Mouse (Mus musculus): ENCODE data around the gene Impg1. TPM values are rescaled to one million over a fixed set of nuclear protein-coding genes. Genes with fewer than 3 reads are reported as not detected.

Impg1 gene
- polyA plus RNA-seq, 1 experiment from 2014 or later: 0.05 TPM

DNA sequence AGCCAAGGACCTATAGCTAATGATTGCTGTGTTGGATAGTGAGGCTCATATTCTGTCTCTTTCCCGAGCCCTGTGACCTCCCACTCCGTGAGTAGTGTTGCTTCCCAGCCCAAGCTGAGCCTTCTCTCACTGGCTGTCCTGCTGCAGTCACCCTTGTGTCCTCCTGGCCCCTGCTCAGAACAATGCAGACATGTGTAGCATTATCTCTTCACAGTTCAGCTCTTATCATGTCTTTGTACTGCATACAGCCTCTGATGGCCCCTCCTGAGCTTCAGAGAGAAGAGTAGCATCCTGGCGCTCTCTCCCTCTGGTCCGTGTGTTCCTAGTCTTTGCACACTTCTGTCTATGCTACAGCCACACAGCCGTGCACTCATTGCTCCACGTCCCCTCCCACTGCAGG lies 187.5 kb downstream of the Impg1 start:
- peaks cover 20% of the 10 kb centered on the region for H3K36me3 ChIP-seq
- no peak overlapping the region for H3K4me2 ChIP-seq
- peaks cover 10% of the 10 kb centered on the region for H3K4me1 ChIP-seq (replicated peaks)
- H3K9me3 ChIP-seq (replicated peaks): no peaks in the 10 kb centered on the region
- H3K27ac ChIP-seq (ENCODE audit: poor library complexity, severe bottlenecking): no peak overlapping the region
- H3K4me3 ChIP-seq: no peak overlapping the region
- ATAC-seq (ENCODE audit: insufficient number of reproducible peaks, low FRiP score): no peak
- 61% methylated on average over 6 of the region's 6 CpGs for WGBS
- H3K27me3 ChIP-seq (replicated peaks): no peaks in the 10 kb centered on the region
- H3K9ac ChIP-seq: no peak overlapping the region

DNA sequence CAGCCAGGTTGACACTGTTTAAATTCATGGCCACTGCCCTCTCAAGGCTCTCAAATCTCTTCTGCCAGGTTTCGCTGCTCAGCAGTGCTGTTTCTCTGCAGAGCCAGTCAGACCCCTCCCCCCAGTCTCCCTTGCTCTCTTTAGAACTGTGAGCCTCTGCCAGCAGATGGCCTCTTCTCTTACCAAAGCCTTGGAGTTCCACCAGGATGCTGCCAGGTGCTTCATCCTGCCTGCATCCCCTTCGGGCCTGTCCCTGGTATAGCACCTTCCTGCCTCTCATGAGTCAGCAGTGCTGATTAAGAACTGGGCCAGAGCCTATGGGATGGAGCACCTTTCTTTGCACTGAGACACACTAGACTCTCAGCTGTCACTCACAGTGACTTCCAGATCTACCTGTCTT lies 188.1 kb downstream of the Impg1 start:
- Histone ChIP-seq H3K27me3 (replicated peaks) (no peaks in the 10 kb centered on the region), H3K9me3 (replicated peaks) (no peaks in the 10 kb centered on the region), H3K27ac (ENCODE audit: poor library complexity, severe bottlenecking) (no peak overlapping the region), H3K4me2 (no peak overlapping the region), H3K36me3 (peaks cover 23% of the 10 kb centered on the region), H3K4me3 (no peak overlapping the region), H3K4me1 (replicated peaks) (peaks cover 10% of the 10 kb centered on the region), H3K9ac (no peak overlapping the region)
- ATAC-seq (ENCODE audit: insufficient number of reproducible peaks, low FRiP score): peak; percentile 33; the same call in 1 of the 2 replicates
- 35% methylated on average over 2 of the region's 2 CpGs for WGBS

DNA sequence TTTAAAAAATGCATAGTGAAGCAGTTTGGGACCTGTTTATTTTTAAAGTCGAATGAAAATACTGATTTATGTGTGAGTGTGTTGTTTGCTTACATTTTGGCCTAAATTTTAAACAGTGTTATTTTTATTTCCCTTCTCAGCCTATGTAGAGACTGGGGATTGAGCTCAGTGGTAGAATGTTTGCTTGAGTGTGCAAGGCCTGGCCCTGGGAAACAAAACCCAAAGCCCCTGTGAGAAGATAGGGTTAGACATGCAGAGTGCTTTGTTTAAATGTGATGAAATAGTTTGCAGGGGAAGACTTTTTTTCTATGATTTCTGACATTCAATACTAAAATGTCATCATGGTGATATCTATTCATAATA lies 189.5 kb downstream of the Impg1 start:
- Histone ChIP-seq H3K9me3 (replicated peaks) (no peaks in the 10 kb centered on the region), H3K27ac (ENCODE audit: poor library complexity, severe bottlenecking) (no peak overlapping the region), H3K27me3 (replicated peaks) (no peaks in the 10 kb centered on the region), H3K36me3 (peaks cover 24% of the 10 kb centered on the region), H3K9ac (no peak overlapping the region), H3K4me2 (no peak overlapping the region), H3K4me3 (no peak overlapping the region), H3K4me1 (replicated peaks) (peaks cover 10% of the 10 kb centered on the region)
- no peak for ATAC-seq (ENCODE audit: insufficient number of reproducible peaks, low FRiP score)
- 86% methylated on average over 1 of the region's 1 CpGs for WGBS

DNA sequence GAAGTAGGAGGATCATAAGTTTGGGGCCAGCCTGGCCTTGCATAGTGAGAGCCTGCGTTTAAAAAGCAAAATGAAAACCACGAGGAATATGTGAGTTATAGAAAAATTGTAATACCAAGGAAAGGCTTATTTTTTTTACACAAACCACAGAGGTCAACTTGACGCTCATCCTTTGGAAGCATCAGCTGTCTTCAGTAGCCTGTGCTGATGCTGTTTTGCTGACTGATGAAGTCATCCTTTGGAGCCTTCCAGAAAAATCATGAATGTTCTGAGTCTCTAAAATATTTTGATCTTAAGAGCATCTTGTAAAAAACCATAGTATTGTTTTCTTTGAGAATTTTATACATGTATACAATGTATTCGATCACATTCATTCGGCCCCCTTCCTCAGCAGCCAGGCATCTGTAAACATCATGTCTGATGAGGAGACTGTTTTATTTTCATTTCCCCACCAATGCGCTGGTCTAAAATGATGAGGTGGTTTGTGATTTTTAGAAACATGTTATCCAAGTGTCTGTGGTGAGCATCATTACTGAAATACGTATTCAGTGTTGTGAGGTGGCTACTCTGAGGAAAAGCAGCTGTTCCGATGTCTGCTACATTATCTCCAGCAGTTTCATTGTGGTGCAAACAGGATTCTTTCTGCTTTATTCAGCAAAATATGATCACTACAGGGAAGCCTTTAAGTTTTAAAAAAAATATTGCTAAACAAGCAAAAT lies 190.1 kb downstream of the Impg1 start:
- Histone ChIP-seq H3K4me2 (no peak overlapping the region), H3K4me3 (no peak overlapping the region)
- ATAC-seq (ENCODE audit: insufficient number of reproducible peaks, low FRiP score): no peak

DNA sequence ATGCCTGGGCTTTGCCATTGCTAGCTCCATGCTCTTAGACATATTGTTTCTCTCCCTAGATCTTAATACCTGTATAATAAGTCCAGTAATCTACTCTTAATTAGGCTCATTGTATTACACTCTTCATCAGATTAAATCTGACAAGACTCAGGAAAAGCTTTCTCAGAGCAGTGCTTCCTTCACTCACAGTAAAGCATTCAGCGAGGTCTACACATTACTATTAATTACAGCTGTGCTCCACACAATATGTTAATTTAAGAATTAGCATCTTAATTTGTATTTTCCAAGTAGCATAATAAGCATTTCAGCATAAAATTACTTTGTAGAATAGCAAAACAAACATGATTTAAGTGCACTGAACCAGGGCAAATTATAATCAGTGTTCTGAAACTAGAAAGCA lies 192.3 kb downstream of the Impg1 start:
- Histone ChIP-seq H3K4me2 (no peak overlapping the region), H3K4me3 (no peak overlapping the region), H3K4me1 (replicated peaks) (peaks cover 9% of the 10 kb centered on the region), H3K9me3 (replicated peaks) (no peaks in the 10 kb centered on the region), H3K9ac (no peak overlapping the region), H3K36me3 (peaks cover 27% of the 10 kb centered on the region), H3K27ac (ENCODE audit: poor library complexity, severe bottlenecking) (no peak overlapping the region), H3K27me3 (replicated peaks) (no peaks in the 10 kb centered on the region)
- WGBS: 79% methylated on average over 1 of the region's 1 CpGs
- no peak for ATAC-seq (ENCODE audit: insufficient number of reproducible peaks, low FRiP score)

More for the DNA sequence above, 190.1 kb downstream of the Impg1 start:
- no peaks in the 10 kb centered on the region for H3K27me3 ChIP-seq (replicated peaks)
- H3K36me3 ChIP-seq: peaks cover 25% of the 10 kb centered on the region
- H3K9me3 ChIP-seq (replicated peaks): no peaks in the 10 kb centered on the region
- H3K4me1 ChIP-seq (replicated peaks): peaks cover 10% of the 10 kb centered on the region
- WGBS: 82% methylated on average over 8 of the region's 8 CpGs
- no peak overlapping the region for H3K27ac ChIP-seq (ENCODE audit: poor library complexity, severe bottlenecking)
- H3K9ac ChIP-seq: no peak overlapping the region

DNA sequence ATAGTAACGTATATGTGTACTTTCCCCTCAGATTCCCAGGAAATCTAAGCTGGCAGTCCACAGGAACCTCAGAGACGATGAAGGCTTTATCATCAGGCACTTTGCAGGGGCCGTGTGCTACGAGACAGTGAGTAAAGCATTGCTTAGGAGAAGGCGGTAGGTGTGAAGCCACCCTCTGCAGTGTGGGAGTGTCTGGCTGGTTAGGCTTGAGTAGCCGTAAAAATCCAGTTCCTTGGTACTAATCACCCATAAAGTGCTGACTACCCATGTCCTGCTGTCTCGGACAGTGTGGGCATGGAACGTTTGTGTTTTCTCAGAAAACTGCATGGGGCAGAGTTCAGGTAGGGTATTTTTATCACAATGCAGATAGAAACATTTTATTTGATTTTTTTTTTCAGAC lies 195.7 kb downstream of the Impg1 start:
- Histone ChIP-seq H3K4me2 (no peak overlapping the region), H3K4me3 (no peak overlapping the region), H3K27me3 (replicated peaks) (no peaks in the 10 kb centered on the region), H3K9me3 (replicated peaks) (no peaks in the 10 kb centered on the region), H3K36me3 (peaks cover 25% of the 10 kb centered on the region), H3K27ac (ENCODE audit: poor library complexity, severe bottlenecking) (no peak overlapping the region), H3K4me1 (replicated peaks) (no peaks in the 10 kb centered on the region), H3K9ac (no peak overlapping the region)
- WGBS: 41% methylated on average over 8 of the region's 8 CpGs
- no peak for ATAC-seq (ENCODE audit: insufficient number of reproducible peaks, low FRiP score)

DNA sequence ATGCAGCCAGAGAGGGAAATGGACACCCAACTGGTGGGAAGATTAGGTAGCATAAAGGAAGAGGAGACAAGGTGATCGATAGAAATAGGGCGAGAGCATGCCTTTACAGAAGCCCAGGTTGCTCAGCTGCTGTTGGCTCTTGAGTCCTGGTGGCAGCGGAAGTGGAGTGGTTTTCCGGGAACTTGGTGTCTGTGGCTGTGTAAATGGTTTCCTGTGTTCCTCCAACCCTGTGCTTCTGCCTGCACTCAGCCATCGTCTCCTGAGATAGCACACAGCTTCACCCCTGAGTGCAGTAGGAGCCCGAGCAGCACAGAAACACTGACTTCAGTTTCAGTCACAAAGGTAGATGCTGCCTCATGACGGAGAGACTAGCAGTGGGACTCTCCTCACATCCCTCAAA lies 198.8 kb downstream of the Impg1 start:
- H3K36me3 ChIP-seq: peaks cover 20% of the 10 kb centered on the region
- no peak overlapping the region for H3K9ac ChIP-seq
- no peak overlapping the region for H3K4me3 ChIP-seq
- H3K27me3 ChIP-seq (replicated peaks): no peaks in the 10 kb centered on the region
- no peak for ATAC-seq (ENCODE audit: insufficient number of reproducible peaks, low FRiP score)
- 73% methylated on average over 7 of the region's 7 CpGs for WGBS
- no peak overlapping the region for H3K27ac ChIP-seq (ENCODE audit: poor library complexity, severe bottlenecking)
- H3K4me1 ChIP-seq (replicated peaks): peaks cover 12% of the 10 kb centered on the region
- H3K4me2 ChIP-seq: no peak overlapping the region
- no peaks in the 10 kb centered on the region for H3K9me3 ChIP-seq (replicated peaks)

DNA sequence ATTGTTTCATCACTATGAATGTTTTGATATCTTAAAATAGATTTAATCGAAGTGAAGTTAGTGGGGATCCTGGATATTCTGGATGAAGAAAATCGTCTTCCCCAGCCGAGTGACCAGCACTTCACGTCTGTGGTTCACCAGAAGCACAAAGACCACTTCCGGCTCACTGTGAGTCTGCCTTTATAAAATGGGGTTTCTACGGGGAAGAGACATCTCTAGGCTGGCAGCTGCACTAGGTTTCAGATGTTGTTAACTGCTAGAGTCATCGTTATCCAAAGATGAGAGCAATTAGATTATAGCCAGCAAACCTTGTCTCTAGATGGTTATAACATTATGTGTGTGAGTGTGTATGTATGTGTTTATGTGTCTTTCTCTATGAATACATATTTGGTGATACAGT lies 199.2 kb downstream of the Impg1 start:
- H3K4me3 ChIP-seq: no peak overlapping the region
- H3K9ac ChIP-seq: no peak overlapping the region
- H3K4me2 ChIP-seq: no peak overlapping the region
- no peak overlapping the region for H3K27ac ChIP-seq (ENCODE audit: poor library complexity, severe bottlenecking)
- H3K36me3 ChIP-seq: peaks cover 20% of the 10 kb centered on the region
- WGBS: 86% methylated on average over 7 of the region's 7 CpGs
- no peaks in the 10 kb centered on the region for H3K9me3 ChIP-seq (replicated peaks)
- ATAC-seq (ENCODE audit: insufficient number of reproducible peaks, low FRiP score): no peak
- H3K4me1 ChIP-seq (replicated peaks): peaks cover 12% of the 10 kb centered on the region
- no peaks in the 10 kb centered on the region for H3K27me3 ChIP-seq (replicated peaks)
